Mouse (Mus musculus): ENCODE measurements around the gene Tasp1. TPM values are rescaled to one million over a fixed set of nuclear protein-coding genes. Genes with fewer than 3 reads are reported as not detected.

The Tasp1 gene
- 5.7 and 5.9 TPM in 2 replicates for polyA plus RNA-seq (2012; rRNA removed)

GRCm38 (mm10) chr2:140066353-140067314 is at the start of gene Tasp1:
Gene Tasp1, minus strand, starts transcription at chr2:140066805.

Other genes with a start within 250 kb of the Tasp1 start
- gene Gm17374, start 85.2 kb upstream of the Tasp1 start, polyA plus RNA-seq (2012; rRNA removed) = not detected in 2 replicates
- 4.5 and 4.9 TPM in 2 replicates for gene Esf1, start 103.8 kb upstream of the Tasp1 start, polyA plus RNA-seq (2012; rRNA removed)
- 4.2 TPM in 2 replicates for gene Ndufaf5, start 103.8 kb upstream of the Tasp1 start, polyA plus RNA-seq (2012; rRNA removed)